Mouse (Mus musculus) limb, embryonic 11.5 days (tissue): Measurements from ENCODE around the gene Ppef1. TPM values are rescaled to one million over a fixed set of nuclear protein-coding genes. Genes with fewer than 3 reads are reported as not detected.

Experiments used
- ATAC-seq: fragments of 200-750 bp; cut with Nextera tagmentation; 2 replicates; pipeline ENCODE4 v1.8.0; 2017; ENCODE audit warnings: low read depth; ENCODE audit not compliant: insufficient number of reproducible peaks, low FRiP score, low TSS enrichment
- DNase-seq: peaks from one replicate; pipeline ENCODE4 v3.0.0-alpha.2; 2015; ENCODE audit warnings: low spot score
- H3K27ac ChIP-seq: fragments of 300-500 bp; sonication (generic); replicated peaks from 2 replicates; pipeline ENCODE4 v1.5.1; 2014; ENCODE audit warnings: low read depth, mild to moderate bottlenecking, low read length
- H3K27me3 ChIP-seq: fragments of 300-500 bp; sonication (generic); 2 replicates; pipeline ENCODE4 v1.6.1; 2014; ENCODE audit warnings: mild to moderate bottlenecking, low read length, mixed read lengths; ENCODE audit not compliant: control insufficient read depth, insufficient read depth
- H3K36me3 ChIP-seq: fragments of 300-500 bp; sonication (generic); 2 replicates; pipeline ENCODE4 v1.6.1; 2014; ENCODE audit warnings: mild to moderate bottlenecking, low read length, moderate library complexity, mixed read lengths; ENCODE audit not compliant: control insufficient read depth, insufficient read depth
- H3K4me1 ChIP-seq: fragments of 300-500 bp; sonication (generic); 2 replicates; pipeline ENCODE4 v1.6.1; 2014; ENCODE audit warnings: low read length, mixed read lengths; ENCODE audit not compliant: control insufficient read depth, insufficient read depth
- H3K4me2 ChIP-seq: fragments of 300-500 bp; sonication (generic); 2 replicates; pipeline ENCODE4 v1.6.1; 2014; ENCODE audit warnings: low read depth, mild to moderate bottlenecking, moderate library complexity; ENCODE audit not compliant: severe bottlenecking
- H3K4me3 ChIP-seq: fragments of 300-500 bp; sonication (generic); 2 replicates; pipeline ENCODE4 v1.5.1; 2014; ENCODE audit warnings: low read depth, low read length
- H3K9ac ChIP-seq: fragments of 300-500 bp; sonication (generic); 2 replicates; pipeline ENCODE4 v1.6.1; 2014; ENCODE audit warnings: mild to moderate bottlenecking, low read length
- H3K9me3 ChIP-seq: fragments of 300-500 bp; sonication (generic); 2 replicates; pipeline ENCODE4 v1.6.1; 2016; ENCODE audit warnings: low read length; ENCODE audit not compliant: control insufficient read depth
- WGBS: fragments of 180-500 bp; shearing (Covaris S2); extraction: QIAGEN DNeasy Blood & Tissue Kit; methylation state at CpG from one replicate; pipeline ENCODE4 v1.1.7; 2014; 5-methylcytosine and 5-hydroxymethylcytosine counted together
- polyA plus RNA-seq: library from polyadenylated mRNA; unstranded; fragments of >200 nt; fragmentation: Nextera tagmentation; extraction: Ambion mirVana; gene quantifications from 2 replicates; pipeline ENCODE4 v1.2.1, GENCODE M21; 2014

The Ppef1 gene
- polyA plus RNA-seq, 1 experiment from 2014 or later: 0.39 TPM

- 66% methylated on average over 6 of the region's 6 CpGs for WGBS
- Histone ChIP-seq H3K9ac (no peak overlapping the region), H3K36me3 (no peaks in the 10 kb centered on the region), H3K4me2 (no peak overlapping the region), H3K4me1 (no peaks in the 10 kb centered on the region), H3K4me3 (no peak overlapping the region), H3K27me3 (peaks cover 9% of the 10 kb centered on the region), H3K9me3 (no peaks in the 10 kb centered on the region), H3K27ac (no peak overlapping the region)
- ATAC-seq (no peak), DNase-seq (no peak)
Observed at GRCm38 (mm10) chrX:160603981-160604541, 131.5 kb downstream of the Ppef1 start.

- Histone ChIP-seq H3K9ac (no peak overlapping the region), H3K27ac (no peak overlapping the region), H3K9me3 (no peaks in the 10 kb centered on the region), H3K4me3 (no peak overlapping the region), H3K27me3 (peaks cover 9% of the 10 kb centered on the region), H3K36me3 (no peaks in the 10 kb centered on the region), H3K4me2 (no peak overlapping the region), H3K4me1 (no peaks in the 10 kb centered on the region)
- DNase-seq (no peak), ATAC-seq (no peak)
- 89% methylated on average over 2 of the region's 2 CpGs for WGBS
Observed at GRCm38 (mm10) chrX:160603316-160603715, 132.2 kb downstream of the Ppef1 start.

DNA sequence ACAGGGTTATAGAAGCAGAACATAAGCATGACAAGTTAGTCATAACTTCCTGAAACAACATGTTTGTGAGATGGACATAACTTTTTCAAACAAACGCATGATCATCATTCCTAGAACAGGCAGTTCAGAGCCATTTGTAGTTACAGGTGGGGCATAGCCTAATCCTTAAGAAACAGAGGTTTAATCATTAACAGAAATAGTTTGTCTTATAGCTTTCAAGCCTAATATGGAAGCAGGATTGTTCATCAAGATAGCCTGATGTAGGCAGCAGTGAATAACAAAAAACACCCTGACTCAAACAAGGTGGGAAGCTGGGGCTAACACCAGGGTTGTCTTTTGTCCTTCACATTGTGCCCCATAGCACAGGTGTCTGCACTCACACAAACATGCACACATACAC, 132.8 kb downstream of the Ppef1 start:
- ATAC-seq: no peak

GRCm38 (mm10) chrX:160601053-160601452, 134.5 kb downstream of the Ppef1 start:
- no peak overlapping the region for H3K27ac ChIP-seq
- H3K4me3 ChIP-seq: no peak overlapping the region
- no peaks in the 10 kb centered on the region for H3K36me3 ChIP-seq
- no peaks in the 10 kb centered on the region for H3K4me1 ChIP-seq
- no peak overlapping the region for H3K9ac ChIP-seq
- H3K9me3 ChIP-seq: no peaks in the 10 kb centered on the region
- DNase-seq: no peak
- H3K4me2 ChIP-seq: no peak overlapping the region
- H3K27me3 ChIP-seq: peaks cover 9% of the 10 kb centered on the region
- ATAC-seq: no peak
- WGBS: 79% methylated on average over 3 of the region's 3 CpGs

More for the DNA sequence above, 132.8 kb downstream of the Ppef1 start:
- H3K27ac ChIP-seq: no peak overlapping the region
- no peaks in the 10 kb centered on the region for H3K9me3 ChIP-seq
- H3K36me3 ChIP-seq: no peaks in the 10 kb centered on the region
- DNase-seq: no peak
- no peak overlapping the region for H3K4me3 ChIP-seq
- no peak overlapping the region for H3K9ac ChIP-seq
- H3K27me3 ChIP-seq: peaks cover 9% of the 10 kb centered on the region
- H3K4me2 ChIP-seq: no peak overlapping the region
- no peaks in the 10 kb centered on the region for H3K4me1 ChIP-seq
- WGBS: 83% methylated on average over 1 of the region's 1 CpGs

GRCm38 (mm10) chrX:160598562-160599458, 136.8 kb downstream of the Ppef1 start:
- no peak overlapping the region for H3K9ac ChIP-seq
- 53% methylated on average over 3 of the region's 3 CpGs for WGBS
- DNase-seq (peak; percentile 45), ATAC-seq (peak; percentile 83)
- H3K27ac ChIP-seq: no peak overlapping the region
- H3K4me3 ChIP-seq: no peak overlapping the region
- no peaks in the 10 kb centered on the region for H3K4me1 ChIP-seq
- no peaks in the 10 kb centered on the region; the same call in 1 of the 2 replicates for H3K27me3 ChIP-seq
- no peaks in the 10 kb centered on the region for H3K36me3 ChIP-seq
- no peaks in the 10 kb centered on the region for H3K9me3 ChIP-seq
- no peak overlapping the region for H3K4me2 ChIP-seq

GRCm38 (mm10) chrX:160598055-160598454, 137.5 kb downstream of the Ppef1 start:
- ATAC-seq (no peak), DNase-seq (no peak)
- Histone ChIP-seq H3K27ac (no peak overlapping the region), H3K36me3 (no peaks in the 10 kb centered on the region), H3K9ac (no peak overlapping the region), H3K27me3 (no peaks in the 10 kb centered on the region; the same call in 1 of the 2 replicates), H3K4me1 (no peaks in the 10 kb centered on the region), H3K4me2 (no peak overlapping the region), H3K9me3 (no peaks in the 10 kb centered on the region), H3K4me3 (no peak overlapping the region)
- WGBS: 81% methylated on average over 2 of the region's 2 CpGs

- 79% methylated on average over 6 of the region's 6 CpGs for WGBS
- no peaks in the 10 kb centered on the region for H3K9me3 ChIP-seq
- H3K27me3 ChIP-seq: peaks cover 3% of the 10 kb centered on the region; the same call in 1 of the 2 replicates
- no peak overlapping the region for H3K4me2 ChIP-seq
- H3K4me3 ChIP-seq: no peak overlapping the region
- no peak overlapping the region for H3K27ac ChIP-seq
- DNase-seq: no peak
- ATAC-seq: no peak
- no peaks in the 10 kb centered on the region for H3K4me1 ChIP-seq
- H3K9ac ChIP-seq: no peak overlapping the region
- H3K36me3 ChIP-seq: no peaks in the 10 kb centered on the region
Observed at GRCm38 (mm10) chrX:160592933-160593332, 142.6 kb downstream of the Ppef1 start.

GRCm38 (mm10) chrX:160590147-160590546, 145.4 kb downstream of the Ppef1 start:
- Histone ChIP-seq H3K9ac (no peak overlapping the region), H3K36me3 (no peaks in the 10 kb centered on the region), H3K27me3 (peaks cover 5% of the 10 kb centered on the region; the same call in 1 of the 2 replicates), H3K4me2 (no peak overlapping the region), H3K4me3 (no peak overlapping the region), H3K27ac (no peak overlapping the region), H3K4me1 (no peaks in the 10 kb centered on the region), H3K9me3 (no peaks in the 10 kb centered on the region)
- DNase-seq (no peak), ATAC-seq (no peak)
- WGBS: 97% methylated on average over 7 of the region's 7 CpGs
